Mouse (Mus musculus): ENCODE results near the gene Rasl12. TPM values are rescaled to one million over a fixed set of nuclear protein-coding genes. Genes with fewer than 3 reads are reported as not detected.

Rasl12 gene
- polyA plus RNA-seq, 1 experiment from 2014 or later = 8.9 TPM

- no peaks in the 10 kb centered on the region for H3K9me3 ChIP-seq
- ATAC-seq (ENCODE audit: insufficient number of reproducible peaks, low FRiP score, low TSS enrichment, low read depth) = no peak
- H3K36me3 ChIP-seq = no peaks in the 10 kb centered on the region
- H3K4me1 ChIP-seq = peaks cover 19% of the 10 kb centered on the region
- no peak overlapping the region for H3K27ac ChIP-seq
- peaks cover 38% of the 10 kb centered on the region for H3K27me3 ChIP-seq
- no peak overlapping the region for H3K4me2 ChIP-seq
- WGBS = 71% methylated on average over 2 of the region's 2 CpGs
- H3K4me3 ChIP-seq = no peak overlapping the region
- H3K9ac ChIP-seq = no peak overlapping the region
These were observed 3.9 kb upstream of the Rasl12 start for GRCm38 (mm10) chr9:65394360-65394759.

DNA sequence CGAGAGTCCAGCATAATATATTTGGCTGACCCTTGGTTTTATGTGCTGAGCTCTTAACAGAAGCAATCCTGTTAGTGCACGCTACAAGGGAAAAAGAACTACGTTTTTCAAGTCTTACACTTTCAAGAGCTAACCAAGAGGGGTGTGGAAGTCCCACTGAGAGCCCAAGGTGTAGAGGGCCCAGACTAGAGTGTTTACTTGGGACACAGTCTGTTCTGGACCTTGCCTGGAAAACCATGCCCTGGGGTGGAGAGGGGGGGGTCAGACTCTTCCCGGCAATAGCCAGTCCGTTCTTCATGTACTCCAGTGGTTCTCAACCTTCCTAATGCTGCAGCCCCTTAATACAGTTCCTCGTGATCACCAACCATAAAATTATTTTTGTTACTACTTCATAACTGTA lies 1.6 kb downstream of the Rasl12 start:
- H3K4me2 ChIP-seq = no peak overlapping the region
- 86% methylated on average over 6 of the region's 6 CpGs for WGBS
- ATAC-seq (ENCODE audit: insufficient number of reproducible peaks, low FRiP score, low TSS enrichment, low read depth) = no peak
- no peak overlapping the region for H3K9ac ChIP-seq
- H3K36me3 ChIP-seq = no peaks in the 10 kb centered on the region
- peaks cover 8% of the 10 kb centered on the region for H3K4me1 ChIP-seq
- no peak overlapping the region for H3K4me3 ChIP-seq
- no peak overlapping the region for H3K27ac ChIP-seq
- H3K27me3 ChIP-seq = no peaks in the 10 kb centered on the region
- no peaks in the 10 kb centered on the region for H3K9me3 ChIP-seq

DNA sequence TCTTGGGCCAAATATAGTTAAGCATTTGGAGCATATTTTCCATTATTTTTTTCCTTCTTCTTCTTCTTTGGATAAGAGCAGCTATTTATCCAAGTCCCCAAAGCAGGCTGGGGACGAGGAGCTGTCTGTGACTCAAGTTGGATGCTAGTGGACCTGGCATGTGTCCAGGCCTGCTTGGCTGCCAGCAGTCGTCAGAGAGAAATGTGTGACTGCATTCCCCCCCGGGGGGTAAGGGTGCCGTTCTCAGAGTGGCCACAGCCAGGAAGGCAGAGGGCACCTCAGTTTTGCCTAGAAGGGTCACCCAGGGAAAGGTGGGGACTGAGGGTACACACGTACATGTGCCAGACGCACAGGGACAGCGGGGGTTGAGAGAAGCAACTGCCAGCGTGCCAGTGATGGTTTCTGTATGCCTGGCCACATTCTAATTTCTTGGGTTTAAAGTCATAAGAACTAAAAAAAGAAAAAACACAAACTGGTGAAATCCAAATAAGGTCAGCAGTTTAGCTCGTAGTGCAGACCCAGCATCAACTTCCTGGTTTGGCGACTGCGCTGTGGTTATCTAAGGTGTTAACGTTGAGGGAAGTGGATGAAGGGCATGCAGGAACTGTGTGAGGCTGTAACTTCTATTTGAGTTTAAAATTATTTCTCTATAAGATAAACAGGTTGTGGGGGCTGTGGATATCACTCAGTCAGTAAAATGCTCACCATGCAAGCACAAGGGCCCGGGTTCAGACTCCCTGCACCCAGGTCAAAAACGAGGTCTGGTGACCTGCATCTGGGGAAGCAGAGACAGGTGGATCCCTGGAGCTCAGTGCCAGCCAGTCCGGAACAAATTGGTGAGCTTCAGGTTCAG lies 6.3 kb downstream of the Rasl12 start:
- Histone ChIP-seq H3K27ac (no peak overlapping the region), H3K27me3 (no peaks in the 10 kb centered on the region), H3K9me3 (no peaks in the 10 kb centered on the region), H3K4me1 (no peaks in the 10 kb centered on the region), H3K4me2 (no peak overlapping the region), H3K4me3 (no peak overlapping the region), H3K36me3 (no peaks in the 10 kb centered on the region), H3K9ac (no peak overlapping the region)
- WGBS = 61% methylated on average over 15 of the region's 15 CpGs
- ATAC-seq (ENCODE audit: insufficient number of reproducible peaks, low FRiP score, low TSS enrichment, low read depth) = no peak

GRCm38 (mm10) chr9:65405184-65405449 lies 6.8 kb downstream of the Rasl12 start:
- Histone ChIP-seq H3K9ac (no peak overlapping the region), H3K36me3 (no peaks in the 10 kb centered on the region)
- 78% methylated on average over 2 of the region's 2 CpGs for WGBS

GRCm38 (mm10) chr9:65407327-65407726 lies 9.0 kb downstream of the Rasl12 start:
- Histone ChIP-seq H3K4me1 (no peaks in the 10 kb centered on the region), H3K36me3 (no peaks in the 10 kb centered on the region), H3K4me2 (no peak overlapping the region), H3K4me3 (no peak overlapping the region), H3K27ac (no peak overlapping the region), H3K27me3 (no peaks in the 10 kb centered on the region), H3K9ac (no peak overlapping the region), H3K9me3 (no peaks in the 10 kb centered on the region)
- ATAC-seq (ENCODE audit: insufficient number of reproducible peaks, low FRiP score, low TSS enrichment, low read depth) = no peak
- 77% methylated on average over 5 of the region's 5 CpGs for WGBS

More at GRCm38 (mm10) chr9:65405184-65405449, 6.8 kb downstream of the Rasl12 start:
- H3K4me1 ChIP-seq = no peaks in the 10 kb centered on the region
- no peaks in the 10 kb centered on the region for H3K9me3 ChIP-seq
- no peak overlapping the region for H3K27ac ChIP-seq
- no peak for ATAC-seq (ENCODE audit: insufficient number of reproducible peaks, low FRiP score, low TSS enrichment, low read depth)
- no peak overlapping the region for H3K4me3 ChIP-seq
- H3K27me3 ChIP-seq = no peaks in the 10 kb centered on the region
- H3K4me2 ChIP-seq = no peak overlapping the region

DNA sequence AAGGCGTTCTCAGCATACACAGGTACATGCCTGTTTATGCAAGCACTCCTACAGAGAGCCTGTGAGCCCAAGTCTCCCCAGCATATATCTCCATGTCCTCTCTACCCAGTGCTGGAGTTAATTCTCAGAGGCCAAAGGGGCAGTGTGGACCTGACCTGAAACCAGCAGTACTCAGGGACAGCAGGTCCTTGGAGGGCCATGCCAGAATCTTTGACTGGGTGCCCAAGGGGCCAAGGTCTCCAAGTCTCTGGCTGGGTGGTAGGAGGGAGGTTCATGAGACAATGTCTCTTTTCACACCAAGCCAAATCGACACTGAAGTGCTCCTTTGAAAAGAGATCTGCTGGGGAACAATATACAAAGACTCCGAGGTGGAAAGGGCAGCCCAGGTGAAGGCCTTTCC lies 9.6 kb downstream of the Rasl12 start:
- ATAC-seq (ENCODE audit: insufficient number of reproducible peaks, low FRiP score, low TSS enrichment, low read depth) = no peak
- Histone ChIP-seq H3K27ac (no peak overlapping the region), H3K4me3 (no peak overlapping the region), H3K9me3 (no peaks in the 10 kb centered on the region), H3K9ac (no peak overlapping the region), H3K4me2 (no peak overlapping the region), H3K36me3 (no peaks in the 10 kb centered on the region), H3K4me1 (no peaks in the 10 kb centered on the region), H3K27me3 (no peaks in the 10 kb centered on the region)
- 80% methylated on average over 3 of the region's 3 CpGs for WGBS

- 63% methylated on average over 5 of the region's 5 CpGs for WGBS
These were observed 10.6 kb downstream of the Rasl12 start for GRCm38 (mm10) chr9:65408871-65409295.

DNA sequence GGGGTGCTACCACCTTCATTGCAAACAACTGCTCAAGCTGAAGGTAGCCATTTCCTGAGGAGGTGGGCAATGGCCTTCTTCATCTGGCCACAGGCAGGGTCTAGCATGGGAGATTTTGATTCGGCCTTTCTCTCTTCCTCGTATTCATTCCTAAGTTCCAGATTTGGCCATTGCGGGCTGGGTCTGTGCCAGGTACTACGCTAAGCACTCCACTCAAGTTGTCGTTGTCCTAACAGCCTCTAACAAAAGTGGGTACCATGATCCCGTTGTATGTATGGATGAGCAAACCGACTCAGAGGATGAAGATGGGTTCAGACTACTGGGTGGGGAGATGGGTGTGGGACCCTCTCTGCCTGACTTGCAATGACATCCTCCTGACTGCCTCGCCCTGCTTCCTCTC lies 12.1 kb downstream of the Rasl12 start:
- no peak overlapping the region for H3K9ac ChIP-seq
- H3K4me2 ChIP-seq = no peak overlapping the region
- H3K4me3 ChIP-seq = no peak overlapping the region
- no peak for ATAC-seq (ENCODE audit: insufficient number of reproducible peaks, low FRiP score, low TSS enrichment, low read depth)
- WGBS = 90% methylated on average over 8 of the region's 8 CpGs
- no peaks in the 10 kb centered on the region for H3K27me3 ChIP-seq
- H3K36me3 ChIP-seq = no peaks in the 10 kb centered on the region
- H3K27ac ChIP-seq = no peak overlapping the region
- H3K4me1 ChIP-seq = no peaks in the 10 kb centered on the region
- H3K9me3 ChIP-seq = no peaks in the 10 kb centered on the region

More at GRCm38 (mm10) chr9:65408871-65409295, 10.6 kb downstream of the Rasl12 start:
- no peak overlapping the region for H3K27ac ChIP-seq
- H3K9me3 ChIP-seq = no peaks in the 10 kb centered on the region
- no peaks in the 10 kb centered on the region for H3K36me3 ChIP-seq
- H3K27me3 ChIP-seq = no peaks in the 10 kb centered on the region
- no peak for ATAC-seq (ENCODE audit: insufficient number of reproducible peaks, low FRiP score, low TSS enrichment, low read depth)
- H3K4me1 ChIP-seq = no peaks in the 10 kb centered on the region
- H3K4me3 ChIP-seq = no peak overlapping the region
- H3K4me2 ChIP-seq = no peak overlapping the region
- H3K9ac ChIP-seq = no peak overlapping the region

GRCm38 (mm10) chr9:65411326-65411725 lies 13.0 kb downstream of the Rasl12 start:
- Histone ChIP-seq H3K36me3 (no peaks in the 10 kb centered on the region), H3K9me3 (no peaks in the 10 kb centered on the region), H3K9ac (no peak overlapping the region), H3K27me3 (no peaks in the 10 kb centered on the region), H3K4me1 (no peaks in the 10 kb centered on the region), H3K4me2 (no peak overlapping the region), H3K27ac (no peak overlapping the region), H3K4me3 (no peak overlapping the region)
- whole genome bisulfite sequencing = 63% methylated on average over 3 of the region's 3 CpGs
- no peak for ATAC-seq (ENCODE audit: insufficient number of reproducible peaks, low FRiP score, low TSS enrichment, low read depth)

- H3K9ac ChIP-seq = no peak overlapping the region
- H3K27ac ChIP-seq = no peak overlapping the region
- no peak overlapping the region for H3K4me2 ChIP-seq
- H3K27me3 ChIP-seq = no peaks in the 10 kb centered on the region
- H3K9me3 ChIP-seq = no peaks in the 10 kb centered on the region
- no peak for ATAC-seq (ENCODE audit: insufficient number of reproducible peaks, low FRiP score, low TSS enrichment, low read depth)
- H3K36me3 ChIP-seq = no peaks in the 10 kb centered on the region
- 31% methylated on average over 3 of the region's 3 CpGs for WGBS
- H3K4me1 ChIP-seq = no peaks in the 10 kb centered on the region
- H3K4me3 ChIP-seq = no peak overlapping the region
These were observed 19.4 kb downstream of the Rasl12 start for GRCm38 (mm10) chr9:65417738-65418137.

DNA sequence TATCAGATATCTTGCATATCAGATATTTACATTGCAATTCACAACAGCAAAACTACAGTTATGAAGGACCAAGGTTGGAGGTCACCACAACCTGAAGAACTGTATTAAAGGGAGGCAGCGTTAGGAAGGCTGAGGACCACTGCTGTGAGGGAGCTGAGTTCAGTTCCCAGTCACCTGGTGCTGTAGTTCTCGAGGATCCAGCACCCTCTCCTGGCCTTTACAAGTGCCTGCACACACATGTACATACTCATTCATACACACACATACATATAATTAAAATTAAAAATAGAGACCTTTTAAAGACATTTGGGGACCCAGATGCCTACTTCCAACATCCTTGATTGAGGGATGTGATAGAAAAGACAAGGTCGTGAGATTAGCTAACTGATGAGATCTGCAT lies 21.3 kb downstream of the Rasl12 start:
- Histone ChIP-seq H3K27me3 (no peaks in the 10 kb centered on the region), H3K4me1 (no peaks in the 10 kb centered on the region), H3K36me3 (no peaks in the 10 kb centered on the region), H3K27ac (no peak overlapping the region), H3K9ac (no peak overlapping the region), H3K4me3 (no peak overlapping the region), H3K4me2 (no peak overlapping the region), H3K9me3 (no peaks in the 10 kb centered on the region)
- WGBS = 67% methylated on average over 3 of the region's 3 CpGs
- no peak for ATAC-seq (ENCODE audit: insufficient number of reproducible peaks, low FRiP score, low TSS enrichment, low read depth)

DNA sequence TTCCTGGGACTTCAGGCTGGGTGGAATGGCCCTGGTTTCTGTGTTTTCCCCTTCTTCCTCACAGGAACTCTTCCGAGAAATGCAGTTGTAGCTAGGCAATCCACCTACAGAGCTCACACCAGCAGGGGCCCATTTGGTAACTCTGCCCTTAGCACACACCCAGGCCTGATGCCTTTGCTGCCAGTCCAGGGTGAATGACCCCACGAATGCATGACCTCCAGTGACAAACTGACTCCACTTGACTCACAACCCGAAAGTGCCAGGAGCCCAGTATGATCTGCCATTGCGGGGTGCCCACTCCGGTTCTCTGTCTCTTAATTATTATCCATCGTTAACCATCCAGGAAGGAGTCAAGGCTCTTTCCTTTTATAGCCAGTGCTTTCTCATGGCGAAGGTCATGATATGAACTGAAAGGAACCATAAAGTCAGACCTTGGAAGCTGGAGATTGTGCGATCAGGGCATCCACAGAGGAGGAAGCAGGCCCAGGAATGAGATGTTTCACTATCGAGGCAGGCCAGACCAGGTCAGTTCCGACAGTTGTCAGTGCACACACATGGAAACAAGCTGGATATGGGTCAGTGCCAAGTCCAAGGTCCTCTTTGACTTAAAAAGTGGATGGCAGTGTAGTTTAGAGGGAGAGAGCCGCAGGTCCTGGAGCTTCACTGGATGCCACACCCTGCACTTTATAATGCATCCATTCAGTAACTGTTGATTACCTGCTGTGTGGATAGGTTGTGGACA lies 24.6 kb downstream of the Rasl12 start, which contains the start of gene Slc51b:
Gene Slc51b (minus strand): TSS at position 196 of the 742 bp plus-strand sequence.
- no peaks in the 10 kb centered on the region for H3K4me1 ChIP-seq
- H3K9ac ChIP-seq = no peak within 1 kb of the TSS
- no peak within 1 kb of the TSS for H3K4me2 ChIP-seq
- H3K9me3 ChIP-seq = no peaks in the 10 kb centered on the region
- H3K27ac ChIP-seq = no peak within 1 kb of the TSS
- WGBS = 77% methylated on average over 11 of the region's 11 CpGs
- ATAC-seq (ENCODE audit: insufficient number of reproducible peaks, low FRiP score, low TSS enrichment, low read depth) = no peak
- no peaks in the 10 kb centered on the region for H3K36me3 ChIP-seq
- no peak within 1 kb of the TSS for H3K4me3 ChIP-seq
- H3K27me3 ChIP-seq = no peaks in the 10 kb centered on the region
